Mouse (Mus musculus) kidney, embryonic 15.5 days (tissue): ENCODE results near the gene Cox4i1. TPM values are rescaled to one million over a fixed set of nuclear protein-coding genes. Genes with fewer than 3 reads are reported as not detected.
A peak's percentile ranks its signal among the peaks of the same experiment; 100 is the strongest.

Experiments
- ATAC-seq: fragments of 200-750 bp; cut with Nextera tagmentation; replicated peaks from 2 replicates; pipeline ENCODE4 v1.8.0; 2017; ENCODE audit warnings: moderate TSS enrichment; ENCODE audit not compliant: low FRiP score
- H3K27ac ChIP-seq: fragments of 300-500 bp; sonication (generic); 2 replicates; pipeline ENCODE4 v1.5.1; 2015; ENCODE audit warnings: mild to moderate bottlenecking, inconsistent platforms
- H3K27me3 ChIP-seq: fragments of 300-500 bp; sonication (generic); 2 replicates; pipeline ENCODE4 v1.6.1; 2015; ENCODE audit warnings: inconsistent platforms
- H3K36me3 ChIP-seq: fragments of 300-500 bp; sonication (generic); 2 replicates; pipeline ENCODE4 v1.6.1; 2015; ENCODE audit warnings: inconsistent platforms
- H3K4me1 ChIP-seq: fragments of 300-500 bp; sonication (generic); 2 replicates; pipeline ENCODE4 v1.6.1; 2015; ENCODE audit warnings: inconsistent platforms
- H3K4me2 ChIP-seq: fragments of 300-500 bp; sonication (generic); 2 replicates; pipeline ENCODE4 v1.6.1; 2015; ENCODE audit warnings: moderate library complexity, mild to moderate bottlenecking, inconsistent platforms
- H3K4me3 ChIP-seq: fragments of 300-500 bp; sonication (generic); replicated peaks from 2 replicates; pipeline ENCODE4 v1.5.1; 2015; ENCODE audit warnings: mild to moderate bottlenecking, inconsistent platforms
- H3K9ac ChIP-seq: fragments of 300-500 bp; sonication (generic); 2 replicates; pipeline ENCODE4 v1.6.1; 2015; ENCODE audit warnings: mild to moderate bottlenecking, inconsistent platforms
- H3K9me3 ChIP-seq: fragments of 300-500 bp; sonication (generic); replicated peaks from 2 replicates; pipeline ENCODE4 v1.6.1; 2016; ENCODE audit warnings: inconsistent platforms
- WGBS: fragments of 180-500 bp; shearing (Covaris S2); methylation state at CpG from one replicate; pipeline ENCODE4 v1.1.7; 2015; ENCODE audit warnings: mixed read lengths; 5-methylcytosine and 5-hydroxymethylcytosine counted together
- polyA plus RNA-seq: library from polyadenylated mRNA; unstranded; fragments of >200 nt; fragmentation: Nextera tagmentation; extraction: Ambion mirVana; gene quantifications from 2 replicates; pipeline ENCODE4 v1.2.1, GENCODE M21; 2015

The Cox4i1 gene
- polyA plus RNA-seq, 1 experiment from 2014 or later, result 1,138 TPM

DNA sequence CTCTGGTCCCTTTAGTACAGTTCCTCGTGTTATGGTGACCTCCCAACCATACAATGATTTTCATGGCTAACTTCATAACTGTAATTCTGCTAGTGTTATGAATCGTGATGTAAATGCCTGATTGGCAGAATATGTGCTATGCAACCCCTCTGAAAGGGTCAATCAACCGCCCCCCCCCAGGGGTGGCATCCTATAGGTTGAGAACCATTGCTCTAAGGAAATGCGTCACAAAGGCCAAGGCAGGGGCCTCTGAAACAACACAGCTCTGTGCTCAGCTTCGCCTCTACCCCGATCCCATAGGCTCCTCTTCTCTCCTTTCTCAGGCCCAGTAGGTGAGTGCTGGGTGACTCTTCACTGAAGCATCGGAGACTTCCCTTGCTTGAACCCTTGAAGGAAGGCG, 17.6 kb downstream of the Cox4i1 start:
- Histone ChIP-seq H3K9ac (no peak overlapping the region), H3K4me3 (no peak overlapping the region), H3K4me2 (no peak overlapping the region), H3K27ac (no peak overlapping the region), H3K4me1 (peaks cover 9% of the 10 kb centered on the region; the same call in 1 of the 2 replicates), H3K27me3 (peaks cover 39% of the 10 kb centered on the region), H3K9me3 (no peaks in the 10 kb centered on the region), H3K36me3 (no peaks in the 10 kb centered on the region)
- no peak for ATAC-seq
- 81% methylated on average over 8 of the region's 8 CpGs for WGBS

DNA sequence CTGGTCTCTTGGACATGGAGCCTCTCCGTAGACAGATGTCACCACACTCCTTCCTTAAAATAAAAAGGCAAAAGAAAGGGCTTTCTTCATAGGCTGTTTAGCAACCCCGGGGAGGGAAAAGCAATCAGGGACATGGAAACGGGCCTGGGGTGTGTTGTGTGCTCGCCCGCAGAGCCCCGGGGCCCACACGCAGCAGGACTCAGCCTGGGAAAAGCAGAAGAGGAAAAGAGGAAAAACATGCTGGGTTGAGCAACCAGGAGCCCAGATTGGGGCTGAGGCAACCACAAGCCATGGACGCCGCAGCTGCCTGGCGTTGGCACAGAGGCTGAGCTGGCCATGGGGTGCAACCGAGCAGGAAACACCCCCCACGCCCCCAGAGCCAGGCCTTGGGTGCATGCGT, 18.0 kb downstream of the Cox4i1 start:
- no peak for ATAC-seq

GRCm38 (mm10) chr8:120686576-120686975, 18.6 kb downstream of the Cox4i1 start:
- 86% methylated on average over 5 of the region's 5 CpGs for WGBS
- peaks cover 9% of the 10 kb centered on the region; the same call in 1 of the 2 replicates for H3K4me1 ChIP-seq
- H3K4me3 ChIP-seq, result no peak overlapping the region
- no peaks in the 10 kb centered on the region for H3K9me3 ChIP-seq
- no peak overlapping the region for H3K9ac ChIP-seq
- peaks cover 37% of the 10 kb centered on the region for H3K27me3 ChIP-seq
- H3K27ac ChIP-seq, result no peak overlapping the region
- H3K4me2 ChIP-seq, result no peak overlapping the region
- no peak for ATAC-seq
- no peaks in the 10 kb centered on the region for H3K36me3 ChIP-seq

More for the DNA sequence above, 18.0 kb downstream of the Cox4i1 start:
- Histone ChIP-seq H3K4me3 (no peak overlapping the region), H3K27ac (no peak overlapping the region), H3K9me3 (no peaks in the 10 kb centered on the region), H3K9ac (no peak overlapping the region), H3K4me2 (no peak overlapping the region), H3K36me3 (no peaks in the 10 kb centered on the region), H3K27me3 (peaks cover 39% of the 10 kb centered on the region), H3K4me1 (peaks cover 9% of the 10 kb centered on the region; the same call in 1 of the 2 replicates)
- 86% methylated on average over 13 of the region's 13 CpGs for WGBS

DNA sequence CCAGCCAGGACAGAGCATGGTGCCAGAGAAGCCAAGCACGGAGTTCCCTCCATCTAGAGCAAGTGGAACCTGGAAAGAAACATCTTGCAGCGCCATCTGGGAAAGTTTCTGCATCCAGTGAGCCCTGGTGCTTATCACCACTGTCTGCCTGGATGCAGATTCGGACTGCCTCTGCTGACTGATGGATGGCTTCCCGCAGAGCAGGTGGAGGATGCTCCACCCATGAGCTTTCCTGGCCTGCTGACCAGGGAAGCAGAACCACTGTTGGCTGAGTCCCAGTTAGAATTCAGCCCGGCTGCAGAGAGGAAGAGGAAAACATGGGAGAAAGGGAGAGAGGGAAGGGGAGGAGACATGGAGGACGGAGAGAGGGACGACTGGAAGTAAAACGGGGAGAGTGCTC, 19.8 kb downstream of the Cox4i1 start:
- Histone ChIP-seq H3K9ac (no peak overlapping the region), H3K9me3 (no peaks in the 10 kb centered on the region), H3K4me3 (no peak overlapping the region), H3K27me3 (peaks cover 32% of the 10 kb centered on the region), H3K4me2 (no peak overlapping the region), H3K27ac (no peak overlapping the region), H3K36me3 (no peaks in the 10 kb centered on the region), H3K4me1 (peaks cover 10% of the 10 kb centered on the region)
- ATAC-seq, result no peak
- WGBS, result 61% methylated on average over 8 of the region's 8 CpGs

- no peak overlapping the region for H3K4me3 ChIP-seq
- peaks cover 13% of the 10 kb centered on the region for H3K4me1 ChIP-seq
- no peak overlapping the region for H3K4me2 ChIP-seq
- no peaks in the 10 kb centered on the region for H3K9me3 ChIP-seq
- WGBS, result 88% methylated on average over 7 of the region's 7 CpGs
- no peaks in the 10 kb centered on the region for H3K36me3 ChIP-seq
- H3K27ac ChIP-seq, result no peak overlapping the region
- ATAC-seq, result no peak
- no peak overlapping the region for H3K9ac ChIP-seq
- peaks cover 25% of the 10 kb centered on the region for H3K27me3 ChIP-seq
Measured at GRCm38 (mm10) chr8:120688511-120688910, 20.5 kb downstream of the Cox4i1 start.

DNA sequence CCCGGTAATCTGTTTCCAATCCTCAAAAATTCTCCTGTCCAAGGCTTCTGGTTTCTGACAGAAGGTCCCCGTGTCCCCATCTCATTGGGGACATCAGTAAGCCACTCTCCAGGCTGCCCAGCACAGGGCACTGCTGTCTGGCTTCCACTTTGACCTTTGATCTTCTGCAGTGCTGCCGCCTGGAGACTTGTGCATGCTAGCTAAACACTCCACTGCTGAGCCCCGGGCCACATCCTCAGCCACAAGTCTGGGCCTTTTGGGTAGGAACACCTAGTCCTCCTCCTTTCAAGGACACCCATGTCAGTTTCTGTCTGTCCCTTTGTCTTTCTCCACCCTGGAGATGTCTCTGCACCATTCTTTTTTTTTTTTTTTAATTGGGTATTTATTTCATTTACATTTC, 24.9 kb downstream of the Cox4i1 start:
- Histone ChIP-seq H3K4me3 (no peak overlapping the region), H3K9ac (no peak overlapping the region), H3K27ac (no peak overlapping the region), H3K4me1 (peaks cover 40% of the 10 kb centered on the region), H3K4me2 (no peak overlapping the region), H3K36me3 (no peaks in the 10 kb centered on the region), H3K27me3 (peaks cover 22% of the 10 kb centered on the region), H3K9me3 (no peaks in the 10 kb centered on the region)
- WGBS, result 58% methylated on average over 4 of the region's 4 CpGs
- ATAC-seq, result no peak

DNA sequence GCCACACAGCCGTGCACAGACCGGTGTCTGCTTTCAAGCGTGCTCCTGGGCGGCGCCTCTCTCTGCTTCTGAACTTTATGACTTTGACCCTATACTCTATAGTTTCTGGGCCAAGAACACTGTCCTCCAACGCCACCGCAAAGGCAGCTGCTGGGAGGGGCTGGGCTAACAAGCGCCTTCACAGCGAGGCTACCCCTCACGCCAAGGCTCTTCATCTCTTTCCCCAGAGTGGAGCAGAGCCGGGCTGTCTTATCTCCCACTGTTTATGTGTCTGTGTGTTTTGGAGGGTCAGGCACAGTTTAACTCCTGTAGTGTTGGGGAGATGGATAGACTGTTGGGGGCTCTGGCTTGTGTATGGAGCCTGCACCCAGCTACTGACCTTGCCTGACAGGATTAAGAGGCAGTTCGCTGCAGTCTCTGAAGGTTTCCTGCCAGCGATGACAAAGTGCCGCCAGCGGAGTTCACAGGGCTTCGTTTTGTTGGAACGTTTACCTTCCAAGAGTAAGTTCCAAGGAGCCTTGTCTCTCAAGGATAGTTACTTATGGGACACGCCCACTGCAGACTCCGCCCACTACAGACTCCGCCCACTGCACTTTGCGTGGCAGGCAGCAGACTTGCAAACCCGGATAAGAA, 26.0 kb downstream of the Cox4i1 start:
- Histone ChIP-seq H3K9me3 (no peaks in the 10 kb centered on the region), H3K27ac (peak overlapping the region; percentile 84), H3K27me3 (peaks cover 13% of the 10 kb centered on the region), H3K4me3 (0 out of 2 replicates have a peak overlapping the region, but pooled peaks have one; percentile 14), H3K9ac (no peak overlapping the region), H3K4me1 (peaks cover 43% of the 10 kb centered on the region), H3K36me3 (no peaks in the 10 kb centered on the region), H3K4me2 (peak overlapping the region; percentile 40)
- WGBS, result 15% methylated on average over 22 of the region's 22 CpGs
- ATAC-seq, result peak; percentile 75

DNA sequence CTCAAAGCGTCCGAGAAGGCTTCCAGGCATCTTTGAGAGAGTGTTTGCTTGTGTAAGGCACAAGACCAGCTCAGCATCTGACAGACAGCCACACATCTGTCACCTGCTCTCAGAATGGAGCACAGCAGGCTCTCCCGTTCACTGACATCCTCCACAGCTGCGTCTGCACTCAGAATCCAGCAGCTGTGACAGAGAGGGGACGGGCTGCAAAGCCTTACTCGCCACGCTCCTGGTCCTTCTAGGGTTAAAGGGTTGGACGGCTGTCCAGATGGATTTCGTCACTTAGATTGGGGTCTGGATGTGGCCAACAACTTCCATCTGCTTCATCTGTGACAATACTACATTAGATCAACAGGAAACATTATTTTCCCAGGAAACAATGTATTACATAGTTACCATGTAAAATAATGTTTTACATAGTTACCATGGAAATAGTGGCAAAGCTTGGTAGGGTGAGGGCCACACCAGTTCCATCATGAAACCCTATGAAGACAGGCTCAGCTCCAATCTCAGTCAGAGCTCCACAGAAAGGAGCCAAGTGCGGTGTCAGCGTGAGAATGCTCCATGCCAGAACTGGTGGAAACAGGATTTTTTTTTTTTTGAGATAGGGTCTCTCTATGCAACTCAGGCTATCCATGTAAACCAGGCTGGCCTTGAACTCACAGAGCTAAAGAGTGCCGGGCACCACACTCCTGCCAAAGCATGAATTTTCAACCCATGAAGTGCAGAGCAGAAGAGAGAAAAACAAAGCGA, 28.6 kb downstream of the Cox4i1 start:
- Histone ChIP-seq H3K27me3 (0 out of 2 replicates have a peak, but pooled peaks cover 7% of the 10 kb centered on the region), H3K4me1 (peaks cover 51% of the 10 kb centered on the region), H3K9ac (no peak overlapping the region), H3K9me3 (no peaks in the 10 kb centered on the region), H3K27ac (peak overlapping the region; percentile 76), H3K4me2 (no peak overlapping the region), H3K36me3 (no peaks in the 10 kb centered on the region), H3K4me3 (no peak overlapping the region)
- WGBS, result 28% methylated on average over 13 of the region's 13 CpGs
- peak; percentile 55; the same call in 1 of the 2 replicates for ATAC-seq

DNA sequence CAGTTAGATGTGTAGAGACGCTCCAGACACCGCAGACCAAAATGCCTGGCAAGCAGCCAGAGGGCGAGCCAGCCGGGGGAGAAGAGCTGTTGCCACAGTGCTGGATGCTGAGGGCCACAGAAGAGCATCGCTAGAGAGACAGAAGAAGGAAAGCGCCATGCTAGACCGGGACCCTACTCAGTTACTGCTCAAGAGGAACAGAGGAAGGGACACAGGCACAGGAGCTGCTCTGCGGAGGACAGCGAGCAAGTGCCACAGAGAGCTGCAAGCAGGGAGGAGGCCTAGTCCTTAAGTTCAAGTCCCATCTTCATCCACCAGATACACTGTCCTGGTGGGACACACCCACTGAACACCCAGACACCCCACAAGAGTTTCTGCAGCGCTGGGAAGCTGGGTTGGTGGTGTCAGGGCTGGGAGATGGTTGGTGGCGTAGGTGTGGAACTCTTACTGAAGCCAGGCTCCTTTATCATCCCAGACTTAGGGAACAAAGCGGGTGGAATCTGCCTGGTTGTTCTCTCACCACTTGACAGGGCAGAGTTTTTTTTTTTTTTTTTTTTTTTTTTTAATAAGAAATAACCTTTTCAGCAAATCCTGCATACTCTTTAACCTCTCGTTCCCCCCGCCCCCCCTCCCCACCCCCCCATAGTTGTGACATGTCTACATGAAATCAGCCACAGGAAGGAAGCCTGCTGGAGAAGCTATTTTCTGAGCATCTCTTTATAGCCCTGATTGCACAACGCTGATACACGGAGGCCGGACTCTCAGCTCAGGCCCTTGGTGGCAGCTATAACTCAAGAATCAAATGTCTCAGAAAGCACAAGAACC, 29.3 kb downstream of the Cox4i1 start:
- H3K4me1 ChIP-seq, result peaks cover 51% of the 10 kb centered on the region
- 63% methylated on average over 17 of the region's 17 CpGs for WGBS
- H3K4me2 ChIP-seq, result no peak overlapping the region
- no peaks in the 10 kb centered on the region for H3K36me3 ChIP-seq
- no peak overlapping the region for H3K4me3 ChIP-seq
- no peak overlapping the region for H3K9ac ChIP-seq
- 0 out of 2 replicates have a peak, but pooled peaks cover 15% of the 10 kb centered on the region for H3K27me3 ChIP-seq
- H3K9me3 ChIP-seq, result no peaks in the 10 kb centered on the region
- no peak for ATAC-seq
- peak overlapping the region; percentile 76 for H3K27ac ChIP-seq

DNA sequence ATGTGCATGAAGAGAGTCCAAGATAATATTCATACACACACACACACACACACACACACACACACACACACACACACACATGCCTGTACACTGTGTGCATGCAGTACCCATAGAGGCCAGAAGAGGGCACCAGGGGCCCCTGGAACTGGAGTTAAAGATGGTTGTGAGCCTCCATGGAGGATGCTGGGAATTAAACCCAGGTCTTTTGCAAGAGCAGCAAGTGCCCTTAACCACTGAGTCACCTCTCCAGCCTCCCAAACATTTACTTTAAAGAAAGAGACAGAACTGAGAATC, 29.9 kb downstream of the Cox4i1 start:
- Histone ChIP-seq H3K36me3 (no peaks in the 10 kb centered on the region), H3K9me3 (no peaks in the 10 kb centered on the region), H3K27me3 (0 out of 2 replicates have a peak, but pooled peaks cover 15% of the 10 kb centered on the region), H3K4me2 (no peak overlapping the region), H3K4me3 (no peak overlapping the region), H3K27ac (peak overlapping the region; percentile 66; the same call in 1 of the 2 replicates), H3K4me1 (peaks cover 48% of the 10 kb centered on the region), H3K9ac (no peak overlapping the region)
- ATAC-seq, result no peak

DNA sequence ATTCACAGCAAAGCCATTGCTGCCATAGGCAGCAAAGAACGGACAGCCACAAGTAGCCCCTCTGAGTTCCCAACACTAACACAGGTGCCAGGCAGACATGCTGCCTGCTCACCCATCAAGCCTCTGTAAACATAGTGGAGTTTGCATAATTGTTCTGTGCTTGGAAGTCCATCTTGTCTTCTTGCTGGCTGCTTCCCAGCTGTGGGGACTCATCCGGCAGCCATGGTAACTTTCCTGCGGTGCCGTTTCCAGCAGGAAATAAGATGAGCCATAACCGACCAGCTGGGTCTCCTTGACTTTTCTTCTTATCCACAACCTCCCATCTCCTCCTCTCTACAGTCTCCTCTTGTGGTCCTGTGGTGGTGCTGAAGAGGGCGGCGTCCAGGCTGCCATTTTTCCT, 30.4 kb downstream of the Cox4i1 start:
- H3K36me3 ChIP-seq, result no peaks in the 10 kb centered on the region
- 78% methylated on average over 7 of the region's 7 CpGs for whole genome bisulfite sequencing
- no peak for ATAC-seq
- H3K4me3 ChIP-seq, result no peak overlapping the region
- 0 out of 2 replicates have a peak, but pooled peaks cover 15% of the 10 kb centered on the region for H3K27me3 ChIP-seq
- peak overlapping the region; percentile 66 for H3K27ac ChIP-seq
- H3K4me1 ChIP-seq, result peaks cover 47% of the 10 kb centered on the region
- H3K9me3 ChIP-seq, result no peaks in the 10 kb centered on the region
- no peak overlapping the region for H3K4me2 ChIP-seq
- H3K9ac ChIP-seq, result no peak overlapping the region

- Histone ChIP-seq H3K4me1 (peaks cover 43% of the 10 kb centered on the region), H3K27ac (peak overlapping the region; percentile 66), H3K4me3 (no peak overlapping the region), H3K9ac (no peak overlapping the region), H3K36me3 (no peaks in the 10 kb centered on the region), H3K27me3 (peaks cover 19% of the 10 kb centered on the region; the same call in 1 of the 2 replicates), H3K4me2 (no peak overlapping the region), H3K9me3 (no peaks in the 10 kb centered on the region)
- no peak for ATAC-seq
- WGBS, result 60% methylated on average over 6 of the region's 6 CpGs
Measured at GRCm38 (mm10) chr8:120699079-120699478, 31.1 kb downstream of the Cox4i1 start.
